Mouse (Mus musculus): Measurements from ENCODE around the gene Ubn2.

GRCm38 (mm10) chr6:38532500-38533420, 99.0 kb downstream of the Ubn2 start:
- TF ChIP-seq CTCF (IDR thresholded peaks at IDR 0.05; ENCODE audit: low read depth, low read length) = no peak
- TF ChIP-seq POLR2A (IDR thresholded peaks at IDR 0.05; ENCODE audit: extremely low read depth, insufficient read depth, low read length) = no peak
